Mouse (Mus musculus) stomach, postnatal 0 days (tissue): Measurements from ENCODE around the gene Snrnp35.

Source experiments
- CTCF ChIP-seq: IDR thresholded peaks from 2 replicates; pipeline ENCODE4 v1.5.1; 2016; ENCODE audit warnings: antibody characterized with exemption, low read depth, mild to moderate bottlenecking, moderate library complexity
- EP300 ChIP-seq: optimal IDR thresholded peaks from 2 replicates; pipeline ENCODE3; 2016; ENCODE audit warnings: antibody characterized with exemption

DNA sequence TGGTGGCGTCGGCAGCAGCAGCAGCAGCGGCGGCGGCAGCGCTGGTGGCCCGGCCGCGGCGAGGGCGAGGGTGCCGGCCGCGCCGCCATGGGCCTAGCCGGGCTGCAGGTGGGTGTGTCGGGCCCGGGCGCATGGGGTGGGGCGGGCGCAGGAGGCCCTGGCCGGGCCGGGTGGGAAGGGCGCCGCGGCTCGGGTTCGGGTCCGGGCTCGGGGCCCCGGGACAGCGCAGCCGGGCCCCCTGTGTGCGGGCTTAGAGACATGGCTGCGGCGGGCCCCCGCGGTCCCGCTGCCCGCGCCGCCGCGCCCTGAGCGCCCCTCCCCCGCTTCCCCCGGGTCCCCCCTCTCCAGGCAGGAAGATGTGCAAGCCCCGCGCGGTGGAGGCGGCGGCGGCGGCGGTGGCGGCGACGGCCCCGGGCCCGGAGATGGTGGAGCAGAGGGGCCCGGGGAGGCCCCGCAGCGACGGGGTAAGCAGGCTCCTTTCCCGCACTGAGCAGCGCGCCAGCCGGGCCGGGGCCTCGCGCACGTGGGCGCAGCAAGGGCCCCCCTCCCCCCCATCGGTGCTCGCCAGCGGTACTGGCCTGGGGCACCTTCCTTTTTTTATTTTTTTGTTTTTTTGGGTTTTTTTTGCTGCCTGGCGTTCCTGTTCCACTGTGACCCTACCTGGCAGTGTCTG, 37.2 kb upstream of the Snrnp35 start:
- TF ChIP-seq CTCF (no peak), EP300 (no peak)
